Mouse (Mus musculus): ENCODE measurements at regions not wholly inside any gene's neighbourhood (a gene's known extent, or its start where the extent isn't known, plus 50 kb on each side); places are given as distances from the start of the nearest gene placed in this dataset.

DNA sequence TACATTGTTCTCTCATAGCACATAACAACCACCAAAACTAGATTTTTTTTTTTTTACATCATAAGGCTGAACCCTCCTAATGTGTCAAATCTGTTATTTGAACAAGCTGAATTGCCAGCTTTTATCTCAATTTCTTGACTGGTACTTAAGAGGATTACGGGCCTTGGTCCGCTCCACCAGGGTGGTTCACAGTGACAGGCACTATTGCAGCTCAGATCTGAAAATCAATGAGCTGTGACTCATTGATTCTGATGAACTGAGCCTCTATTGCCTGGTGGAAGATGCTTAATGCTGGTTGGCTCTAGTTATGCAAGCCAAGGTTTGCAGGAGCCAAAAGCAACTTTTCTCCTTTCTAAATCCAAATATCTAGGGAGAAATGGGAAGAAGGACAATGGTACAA lies 269.2 kb upstream of the Ednrb start:
- TF ChIP-seq CTCF (IDR thresholded peaks at IDR 0.05; ENCODE audit: control insufficient read depth, insufficient read depth, low read length) (no peak), POLR2A (IDR thresholded peaks at IDR 0.05; ENCODE audit: borderline replicate concordance, control insufficient read depth, low read depth, low read length) (no peak)

All from bone marrow, adult 2 months (tissue).